Mouse (Mus musculus) megakaryocyte, embryonic 14.5 days (primary cell): ENCODE measurements around the gene Vkorc1l1.

Experiments used
- FLI1 ChIP-seq: IDR thresholded peaks from 2 replicates; pipeline ENCODE4 v1.6.1; 2012; ENCODE audit warnings: low read length, inconsistent platforms, mixed read lengths
- GATA1 ChIP-seq: IDR thresholded peaks from 3 replicates; pipeline ENCODE4 v1.6.1; 2012; ENCODE audit warnings: mixed read lengths, low read length, inconsistent platforms, borderline replicate concordance

GRCm38 (mm10) chr5:129940736-129941494 lies 855 bp upstream of the Vkorc1l1 start:
- TF ChIP-seq GATA1: no peak
- TF ChIP-seq FLI1: no peak
